Mouse (Mus musculus) CH12.LX (cell line): ENCODE results near the gene Lgals9. TPM values are rescaled to one million over a fixed set of nuclear protein-coding genes. Genes with fewer than 3 reads are reported as not detected.
"Not testable (repeated sequence)": the region's sequence is repeated elsewhere in the genome, so short reads cannot be mapped to it uniquely, and the experiment has no call there.

Experiments used
- DNase-seq: peaks from one replicate; pipeline ENCODE4 v3.0.0-alpha.2; 2013; ENCODE audit errors: extremely low read depth
- H3K27ac ChIP-seq: 2 replicates; pipeline ENCODE4 v1.5.1; 2012; ENCODE audit warnings: low read depth, mild to moderate bottlenecking, control low read depth, moderate library complexity; ENCODE audit not compliant: insufficient read depth
- H3K27me3 ChIP-seq: replicated peaks from 2 replicates; pipeline ENCODE3; 2012; ENCODE audit warnings: inconsistent platforms
- H3K36me3 ChIP-seq, 2 experiments: replicated peaks in 1 of 2; 2 replicates each; pipeline versions ENCODE3 to v1.6.1; 2012; ENCODE audit warnings: inconsistent platforms in 1 of 2, low read length in 1 of 2, mild to moderate bottlenecking in 1 of 2, mixed read lengths in 1 of 2, moderate library complexity in 1 of 2; ENCODE audit not compliant: control insufficient read depth in 1 of 2, insufficient read depth in 1 of 2
- H3K4me1 ChIP-seq, 2 experiments: 2 replicates each; pipeline ENCODE4 v1.6.1; 2012; ENCODE audit warnings: inconsistent platforms in 1 of 2, moderate library complexity in 1 of 2; ENCODE audit not compliant: insufficient read depth in 2 of 2, control insufficient read depth in 1 of 2
- H3K4me2 ChIP-seq: 2 replicates; pipeline ENCODE4 v1.6.1; 2012; ENCODE audit warnings: low read depth, mild to moderate bottlenecking, control low read depth; ENCODE audit not compliant: poor library complexity, insufficient read depth, severe bottlenecking
- H3K4me3 ChIP-seq, 3 experiments: fragments of 150-350 bp in 1 of 3; sonication (generic) in 1 of 3; replicated peaks in 1 of 3; 2 replicates each; pipeline versions ENCODE3 to v1.5.1; 2011 to 2012; ENCODE audit warnings: low read depth in 2 of 3, low read length in 2 of 3, mild to moderate bottlenecking in 2 of 3, moderate library complexity in 2 of 3, control low read depth in 1 of 3, improper control_type of control experiment in 1 of 3, inconsistent platforms in 1 of 3, mixed read lengths in 1 of 3; ENCODE audit not compliant: poor library complexity in 1 of 3
- H3K79me2 ChIP-seq: replicated peaks from 2 replicates; pipeline ENCODE4 v1.6.1; 2012; ENCODE audit warnings: mild to moderate bottlenecking, moderate library complexity; ENCODE audit not compliant: control insufficient read depth, poor library complexity, insufficient read depth, severe bottlenecking; ENCODE audit errors: extremely low read depth
- H3K9ac ChIP-seq: 2 replicates; pipeline ENCODE4 v1.6.1; 2012; ENCODE audit warnings: low read depth, mild to moderate bottlenecking, control low read depth, moderate library complexity; ENCODE audit not compliant: insufficient read depth
- H3K9me3 ChIP-seq: replicated peaks from 2 replicates; pipeline ENCODE3; 2012; ENCODE audit warnings: low read length, inconsistent platforms, mixed read lengths
- CHD1 ChIP-seq: IDR thresholded peaks from 2 replicates; pipeline ENCODE4 v1.6.1; 2012; ENCODE audit warnings: low read depth, low read length, improper control_type of control experiment, inconsistent platforms
- CHD2 ChIP-seq: IDR thresholded peaks from 2 replicates; pipeline ENCODE4 v1.6.1; 2011; ENCODE audit warnings: low read length, improper control_type of control experiment
- CTCF ChIP-seq, 2 experiments: IDR thresholded peaks in 1 of 2; conservative IDR thresholded peaks in 1 of 2; 2 replicates each; pipeline ENCODE4 v1.5.1; 2011 to 2012; ENCODE audit warnings: low read depth in 2 of 2, low read length in 2 of 2, improper control_type of control experiment in 1 of 2, inconsistent platforms in 1 of 2, mild to moderate bottlenecking in 1 of 2, moderate library complexity in 1 of 2
- GABPA ChIP-seq: IDR thresholded peaks from 2 replicates; pipeline ENCODE4 v1.6.1; 2012; ENCODE audit warnings: low read depth, low read length, improper control_type of control experiment, inconsistent platforms; ENCODE audit not compliant: insufficient replicate concordance
- HCFC1 ChIP-seq: IDR thresholded peaks from 2 replicates; pipeline ENCODE4 v1.6.1; 2012; ENCODE audit warnings: low read depth, mild to moderate bottlenecking, inconsistent platforms, low read length, improper control_type of control experiment
- JUND ChIP-seq: conservative IDR thresholded peaks from 2 replicates; pipeline ENCODE4 v1.6.1; 2011; ENCODE audit warnings: low read depth, low read length, improper control_type of control experiment
- MAFK ChIP-seq: IDR thresholded peaks from 2 replicates; pipeline ENCODE4 v1.6.1; 2011; ENCODE audit warnings: low read length, improper control_type of control experiment; ENCODE audit not compliant: insufficient replicate concordance
- MAX ChIP-seq: IDR thresholded peaks from 2 replicates; pipeline ENCODE4 v1.6.1; 2011; ENCODE audit warnings: low read length, improper control_type of control experiment
- MYC ChIP-seq: IDR thresholded peaks from 2 replicates; pipeline ENCODE4 v1.6.1; 2011; ENCODE audit warnings: low read depth, mild to moderate bottlenecking, improper control_type of control experiment, low read length
- NRF1 ChIP-seq: IDR thresholded peaks from 2 replicates; pipeline ENCODE4 v1.6.1; 2014; ENCODE audit warnings: low read depth, mild to moderate bottlenecking, inconsistent platforms, low read length, improper control_type of control experiment, moderate library complexity
- POLR2A ChIP-seq: IDR thresholded peaks from 2 replicates; pipeline ENCODE4 v1.6.1; 2011; ENCODE audit warnings: low read depth, mild to moderate bottlenecking, improper control_type of control experiment, low read length
- POLR2AphosphoS2 ChIP-seq: IDR thresholded peaks from 2 replicates; pipeline ENCODE4 v1.6.1; 2011; ENCODE audit warnings: low read depth, low read length, improper control_type of control experiment
- TBP ChIP-seq: conservative IDR thresholded peaks from 2 replicates; pipeline ENCODE4 v1.6.1; 2011; ENCODE audit warnings: low read depth, low read length, improper control_type of control experiment
- TCF12 ChIP-seq: IDR thresholded peaks from 2 replicates; pipeline ENCODE4 v1.6.1; 2014; ENCODE audit warnings: low read depth, mild to moderate bottlenecking, inconsistent platforms, low read length, improper control_type of control experiment
- ZMIZ1 ChIP-seq: IDR thresholded peaks from 2 replicates; pipeline ENCODE4 v1.6.1; 2012; ENCODE audit warnings: low read depth, mild to moderate bottlenecking, inconsistent platforms, low read length, improper control_type of control experiment
- ZNF384 ChIP-seq: IDR thresholded peaks from 2 replicates; pipeline ENCODE4 v1.6.1; 2012; ENCODE audit warnings: low read depth, low read length, improper control_type of control experiment, inconsistent platforms
- dilution Hi-C: fragments of 300-500 bp; cut with MboI; formaldehyde crosslinking; loops from 2 replicates; pipeline ENCODE4 v1.14.3; 2020; ENCODE audit warnings: low sequenced_read_pairs; ENCODE audit not compliant: extremely low pct_unique_long_range_greater_than_20kb, extremely low pct_ligation_motif_present
- in situ Hi-C: fragments of 300-500 bp; cut with MboI; formaldehyde crosslinking; loops from 3 replicates; pipeline ENCODE4 v1.14.3; 2019; ENCODE audit warnings: low sequenced_read_pairs, low pct_ligation_motif_present, low pct_unique_long_range_greater_than_20kb, mixed read lengths
- polyA plus RNA-seq: library from polyadenylated mRNA; unstranded; fragments of >175 nt; gene quantifications from 2 replicates; pipeline ENCODE4 v1.2.1, GENCODE M21; 2012; ENCODE audit warnings: low read depth; ENCODE audit not compliant: insufficient read length
- total RNA-seq, 2 experiments: library from RNA; depleted of rRNA; stranded (reverse); fragments of 300-350 nt in 1 of 2; fragments of >200 nt in 1 of 2; gene quantifications; 2 replicates each; pipeline ENCODE4 v1.2.3; 2012 to 2014

The Lgals9 gene
- total and polyA plus RNA-seq, 3 experiments, result 4.9 to 16.4 (median 5.0) TPM

GRCm38 (mm10) chr11:79002551-79002951, 17.8 kb upstream of the Lgals9 start:
- no peak for DNase-seq

GRCm38 (mm10) chr11:79001871-79002270, 17.1 kb upstream of the Lgals9 start:
- no peak for DNase-seq
- in situ Hi-C loops (no loop called here), dilution Hi-C loops (no loop called here)
- TF ChIP-seq GABPA, result no peak
- TF ChIP-seq NRF1, result no peak
- TF ChIP-seq TBP, result no peak
- TF ChIP-seq ZMIZ1, result no peak
- Histone ChIP-seq H3K27me3 (no peaks in the 10 kb centered on the region), H3K79me2 (no peaks in the 10 kb centered on the region), H3K27ac (no peak overlapping the region), H3K4me1 (peaks cover 0 to 23% of the 10 kb centered on the region in 2 experiments; a peak in 1 of 4 replicates), H3K4me3 (no peak overlapping the region), H3K36me3 (peaks cover 0 to 8% of the 10 kb centered on the region in 2 experiments), H3K9me3 (peaks cover 13% of the 10 kb centered on the region), H3K4me2 (no peak overlapping the region), H3K9ac (no peak overlapping the region)

More at GRCm38 (mm10) chr11:79002551-79002951, 17.8 kb upstream of the Lgals9 start:
- peaks cover 6% of the 10 kb centered on the region for H3K9me3 ChIP-seq
- no peaks in the 10 kb centered on the region for H3K79me2 ChIP-seq
- no peak overlapping the region for H3K27ac ChIP-seq
- TF ChIP-seq ZNF384 (no peak), POLR2AphosphoS2 (no peak), MAX (no peak), CHD2 (no peak), JUND (no peak), MAFK (no peak), CHD1 (no peak), HCFC1 (no peak), TCF12 (no peak), CTCF (conservative IDR thresholded peaks at IDR 0.05 in 1 of 2, IDR thresholded peaks at IDR 0.05 in 1 of 2; ENCODE audit: low read depth in 2 of 2, low read length in 2 of 2) (no peak)
- dilution Hi-C loops (no loop called here), in situ Hi-C loops (no loop called here)
- H3K4me3 ChIP-seq, result no peak overlapping the region
- peaks cover 0 to 23% of the 10 kb centered on the region in 2 experiments; a peak in 1 of 4 replicates for H3K4me1 ChIP-seq
- H3K9ac ChIP-seq, result no peak overlapping the region
- no peaks in the 10 kb centered on the region for H3K27me3 ChIP-seq
- H3K4me2 ChIP-seq, result no peak overlapping the region
- H3K36me3 ChIP-seq, result peaks cover 0 to 2% of the 10 kb centered on the region in 2 experiments

- H3K27ac ChIP-seq, result no peak overlapping the region
These were observed 14.4 kb upstream of the Lgals9 start for GRCm38 (mm10) chr11:78999118-78999517.

GRCm38 (mm10) chr11:78990875-78991543, 6.3 kb upstream of the Lgals9 start:
- H3K4me2 ChIP-seq, in situ Hi-C loops, H3K4me3 ChIP-seq, H3K79me2 ChIP-seq, dilution Hi-C loops, H3K27me3 ChIP-seq, H3K4me1 ChIP-seq, H3K9me3 ChIP-seq, H3K27ac ChIP-seq, DNase-seq, H3K9ac ChIP-seq: not testable (repeated sequence)
- H3K36me3 ChIP-seq, result peaks cover 5 to 35% of the 10 kb centered on the region in 2 experiments

More at GRCm38 (mm10) chr11:78999118-78999517, 14.4 kb upstream of the Lgals9 start:
- peaks cover 0 to 12% of the 10 kb centered on the region in 2 experiments; a peak in 1 of 4 replicates for H3K4me1 ChIP-seq
- H3K36me3 ChIP-seq, result peaks cover 3 to 20% of the 10 kb centered on the region in 2 experiments
- no peaks in the 10 kb centered on the region for H3K27me3 ChIP-seq
- no peak for DNase-seq
- H3K9ac ChIP-seq, result no peak overlapping the region
- H3K4me3 ChIP-seq, result no peak overlapping the region
- no peak overlapping the region for H3K4me2 ChIP-seq
- dilution Hi-C loops, result no loop called here
- TF ChIP-seq POLR2A (no peak), MYC (no peak), POLR2AphosphoS2 (no peak), CTCF (conservative IDR thresholded peaks at IDR 0.05 in 1 of 2, IDR thresholded peaks at IDR 0.05 in 1 of 2; ENCODE audit: low read depth in 2 of 2, low read length in 2 of 2) (no peak)
- no peaks in the 10 kb centered on the region for H3K79me2 ChIP-seq
- in situ Hi-C loops, result no loop called here
- peaks cover 22% of the 10 kb centered on the region for H3K9me3 ChIP-seq
